Mouse (Mus musculus) lung, postnatal 36 days (tissue): ENCODE results near the gene Mettl3.

Source experiments
- DNase-seq: peaks from one replicate; pipeline ENCODE4 v3.0.0; 2022; ENCODE audit warnings: mixed read lengths

Mettl3 gene

DNA sequence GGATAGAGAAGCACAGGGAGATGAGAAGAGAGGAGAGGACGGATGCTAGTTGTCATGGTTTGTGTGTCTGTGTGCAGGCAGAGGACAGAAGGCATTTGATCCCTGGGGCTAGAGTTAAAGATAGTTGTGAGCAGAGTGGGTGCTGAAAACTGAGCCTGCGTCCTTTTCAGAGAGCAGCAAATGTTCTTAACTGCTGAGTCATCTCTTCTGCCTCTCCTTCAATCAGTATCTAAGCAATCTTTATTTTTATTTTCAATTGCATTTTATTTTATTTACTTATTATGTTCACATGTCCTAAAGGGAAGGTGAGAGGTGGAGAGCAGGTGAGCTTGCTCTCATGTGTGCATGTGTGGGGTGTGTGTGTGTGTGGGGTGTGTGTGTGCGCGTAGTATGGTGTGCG is 21.3 kb downstream of the Mettl3 start:
- no peak for DNase-seq

DNA sequence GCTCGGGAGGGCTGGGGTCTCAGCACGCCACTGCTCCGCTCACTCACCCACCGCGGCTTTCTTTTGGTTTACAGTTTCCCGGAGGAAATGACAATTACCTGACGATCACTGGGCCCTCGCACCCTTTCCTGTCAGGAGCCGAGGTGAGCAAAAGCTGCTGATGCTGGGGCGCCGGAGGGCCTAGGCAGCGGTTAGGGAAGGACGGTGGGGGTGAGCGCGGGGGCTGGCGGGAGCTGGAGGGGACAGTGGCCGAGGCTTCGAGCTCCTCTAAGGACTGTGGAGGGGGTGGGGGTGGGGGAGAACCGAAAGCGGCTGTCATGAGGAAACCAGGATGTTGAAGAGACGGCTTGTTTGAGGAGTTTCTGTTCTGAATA is 25.2 kb downstream of the Mettl3 start:
- DNase-seq, result no peak

DNA sequence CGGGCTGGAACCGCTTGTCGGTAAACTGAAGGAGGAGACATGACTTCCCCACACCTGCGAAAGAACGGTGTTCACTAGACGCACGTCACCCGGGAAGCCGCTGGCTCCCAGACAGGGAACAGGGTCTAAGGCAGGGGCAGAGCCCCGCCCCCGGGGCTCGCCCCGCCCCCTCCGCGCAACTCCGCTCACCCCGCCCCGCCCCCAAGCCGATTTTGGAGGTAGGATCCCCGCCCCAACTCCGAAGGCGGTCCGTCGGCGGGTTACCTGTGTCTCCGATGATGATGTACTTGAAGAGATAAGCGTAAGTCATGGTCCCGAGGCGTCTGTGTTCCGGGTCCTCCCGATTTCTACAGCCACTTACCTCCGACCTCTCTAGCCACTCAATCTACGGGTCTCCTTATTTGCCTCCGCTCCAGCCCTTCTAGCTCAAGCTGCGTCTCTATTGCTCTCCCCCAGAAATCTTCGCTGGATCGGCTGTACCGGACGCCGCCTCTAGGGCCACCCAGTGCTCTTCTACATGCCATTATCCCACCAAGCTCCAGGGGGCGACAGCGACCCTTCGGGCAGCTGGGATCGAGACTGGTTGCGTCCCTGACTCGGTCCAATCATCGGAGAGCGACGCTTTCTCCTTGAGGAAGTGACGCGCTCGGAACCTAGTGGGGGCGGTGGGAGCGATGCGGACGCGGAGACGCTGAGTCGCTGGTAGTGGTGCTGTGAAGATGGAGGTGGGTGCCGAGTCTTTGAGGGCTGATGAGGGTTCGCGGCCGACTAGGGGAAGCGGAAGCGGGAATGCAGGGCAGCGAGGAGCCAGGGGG is 25.8 kb downstream of the Mettl3 start, which contains the start of the genes Tox4 and Rab2b:
Tox4 (plus strand) TSS at position 215 of the 815 bp plus-strand sequence.
Rab2b (minus strand) TSS at position 614 of the 815 bp plus-strand sequence.
- DNase-seq, result peak; percentile 99

DNA sequence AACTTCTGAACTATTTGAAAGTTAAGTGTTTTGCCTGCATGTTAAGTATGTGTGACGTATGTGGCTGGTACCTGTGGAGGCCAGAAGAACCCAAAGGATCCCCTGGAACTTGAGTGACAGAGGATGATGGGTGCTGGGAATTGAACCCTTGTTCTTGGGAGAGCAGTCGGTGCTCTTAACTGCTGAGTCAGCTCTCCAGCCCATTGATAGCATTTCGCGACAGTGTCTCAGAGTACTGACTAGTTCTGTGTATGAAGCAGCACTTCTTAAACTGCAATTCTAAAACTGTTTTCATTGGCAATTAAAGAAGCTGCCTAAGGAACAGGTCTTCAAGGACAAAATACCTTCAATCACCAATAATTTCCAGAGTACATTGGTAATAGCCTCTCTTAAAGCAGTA is 27.7 kb downstream of the Mettl3 start:
- DNase-seq, result no peak

DNA sequence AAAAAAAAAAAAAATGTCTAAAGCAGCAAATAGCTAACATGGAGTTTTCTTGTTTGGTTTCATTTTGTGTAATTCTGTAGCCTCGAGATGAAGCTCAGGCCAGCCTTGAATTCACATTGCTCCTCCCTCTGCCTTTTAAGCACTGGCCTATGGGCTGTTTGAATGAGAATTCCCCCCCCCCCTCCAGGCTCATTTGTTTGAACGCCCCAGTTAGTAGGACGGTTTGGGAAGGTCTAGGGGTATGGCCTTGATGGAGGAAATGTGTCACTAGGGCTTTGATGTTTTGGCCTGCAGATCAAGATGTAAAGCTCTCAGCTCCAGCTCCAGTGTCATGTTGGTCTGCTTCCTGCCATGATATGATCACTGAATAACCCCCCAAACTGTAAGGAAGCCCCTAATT is 32.1 kb downstream of the Mettl3 start:
- DNase-seq, result no peak

DNA sequence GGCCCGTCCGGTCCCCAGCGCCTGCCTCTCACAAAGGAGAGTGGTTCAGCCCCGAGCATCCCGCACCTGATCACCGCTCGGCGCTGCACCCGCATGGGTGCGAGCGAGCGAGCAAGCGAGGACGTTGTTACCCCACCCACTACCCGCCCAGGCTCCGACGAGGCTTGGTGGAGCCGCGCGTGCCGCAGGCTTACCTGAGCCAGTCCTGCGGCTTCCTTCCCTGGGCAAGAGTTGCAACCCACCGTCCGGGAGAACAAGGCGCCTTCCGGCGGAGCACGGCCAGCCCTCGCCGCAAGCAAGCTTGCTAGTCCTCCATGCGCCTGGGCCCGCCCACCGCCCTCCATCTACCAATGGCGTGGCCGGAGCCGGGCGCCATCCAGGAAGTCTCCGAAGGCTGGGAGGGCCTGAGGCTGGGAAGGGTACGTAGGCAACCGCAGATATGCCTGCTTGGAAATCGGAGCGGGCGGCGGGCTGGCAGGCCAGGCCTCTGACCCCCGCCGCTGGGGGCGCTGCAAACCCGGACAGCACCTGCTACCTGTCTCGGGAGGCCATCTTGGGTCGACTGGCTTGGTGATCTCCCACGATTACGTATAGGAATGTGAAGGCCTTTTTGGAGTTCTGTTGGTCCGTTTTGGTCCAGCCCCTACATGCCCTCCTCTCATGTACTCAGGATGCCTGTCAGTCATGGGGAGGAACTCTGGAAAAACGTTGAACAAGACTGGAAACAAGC is 47.3 kb downstream of the Mettl3 start, which contains the start of gene Chd8:
Chd8 (minus strand) TSS at position 297 of the 730 bp plus-strand sequence.
- peak; percentile 98 for DNase-seq

DNA sequence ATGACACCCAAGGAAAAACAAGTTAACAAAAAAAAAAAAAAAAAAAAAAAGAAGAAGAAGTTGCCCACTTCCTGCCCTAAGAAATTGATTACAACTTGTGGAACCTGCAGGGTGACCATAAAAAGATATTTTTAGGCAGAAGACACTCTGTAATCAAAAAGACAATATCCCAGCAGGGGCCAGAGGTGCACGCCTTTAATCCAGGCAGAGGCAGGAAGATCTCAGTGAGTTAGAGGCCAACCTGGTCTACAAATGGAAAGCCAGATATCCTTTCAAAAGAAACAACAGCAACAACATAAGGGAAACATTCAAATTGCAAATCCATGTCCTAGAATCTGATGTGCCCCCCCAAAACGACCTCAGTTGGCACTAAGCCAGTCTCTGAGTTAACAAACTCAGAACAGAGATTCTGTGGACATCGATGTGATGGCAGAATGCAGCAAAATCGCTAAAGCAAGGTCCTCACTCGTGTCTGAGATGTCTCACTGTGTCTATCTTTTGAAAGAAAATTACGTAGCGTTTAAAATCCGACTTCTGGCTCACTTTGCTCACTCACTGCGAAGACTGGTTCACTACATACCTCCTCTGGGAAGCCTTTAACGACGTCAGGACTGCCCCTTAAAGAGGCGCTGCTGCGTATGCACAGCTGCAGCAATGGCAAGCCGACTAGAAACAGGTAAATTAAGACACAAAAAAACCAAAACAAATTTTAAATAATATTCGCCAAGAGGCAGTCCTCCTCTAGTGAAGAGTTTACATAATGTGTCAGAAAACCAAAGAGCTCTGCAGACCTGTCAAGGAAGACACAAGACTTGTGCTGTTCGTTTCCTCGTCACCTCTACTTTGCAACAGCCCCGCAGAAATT is 48.4 kb downstream of the Mettl3 start:
- DNase-seq, result peak; percentile 6

DNA sequence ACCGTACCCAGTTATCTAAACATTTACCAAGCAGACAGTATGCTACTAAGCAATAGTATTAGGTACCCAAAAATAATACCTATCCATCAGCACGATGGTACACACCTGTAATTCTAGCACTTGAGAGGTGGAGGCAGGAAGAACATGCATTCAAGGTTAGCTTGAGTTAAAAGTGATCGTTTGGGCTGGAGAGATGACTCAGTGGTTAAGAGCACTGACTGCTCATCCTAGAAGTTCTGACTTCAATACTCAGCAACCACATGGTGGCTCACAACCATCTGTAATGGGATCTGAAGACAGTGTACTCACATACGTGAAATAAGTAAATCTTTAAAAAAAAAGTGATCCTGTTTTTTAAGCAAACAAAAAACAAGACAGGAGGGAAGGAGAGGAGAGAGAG is 58.8 kb downstream of the Mettl3 start:
- DNase-seq, result no peak
